Mouse (Mus musculus) midbrain, embryonic 12.5 days (tissue): Measurements from ENCODE around the gene Rnf181. TPM values are rescaled to one million over a fixed set of nuclear protein-coding genes. Genes with fewer than 3 reads are reported as not detected.

Experiments
- ATAC-seq: fragments of 200-750 bp; cut with Nextera tagmentation; 2 replicates; pipeline ENCODE4 v1.8.0; 2017; ENCODE audit warnings: low read depth, moderate TSS enrichment, moderate library complexity; ENCODE audit not compliant: low FRiP score
- H3K27ac ChIP-seq: fragments of 300-500 bp; sonication (generic); replicated peaks from 2 replicates; pipeline ENCODE4 v1.5.1; 2016; ENCODE audit warnings: mild to moderate bottlenecking
- H3K27me3 ChIP-seq: fragments of 300-500 bp; sonication (generic); 2 replicates; pipeline ENCODE4 v1.6.1; 2016; ENCODE audit warnings: mild to moderate bottlenecking
- H3K36me3 ChIP-seq: fragments of 300-500 bp; sonication (generic); 2 replicates; pipeline ENCODE4 v1.6.1; 2016
- H3K4me1 ChIP-seq: fragments of 300-500 bp; sonication (generic); 2 replicates; pipeline ENCODE4 v1.6.1; 2016
- H3K4me2 ChIP-seq: fragments of 300-500 bp; sonication (generic); replicated peaks from 2 replicates; pipeline ENCODE4 v1.6.1; 2016; ENCODE audit warnings: mild to moderate bottlenecking, moderate library complexity
- H3K4me3 ChIP-seq: fragments of 300-500 bp; sonication (generic); 2 replicates; pipeline ENCODE4 v1.5.1; 2016; ENCODE audit warnings: mild to moderate bottlenecking
- H3K9ac ChIP-seq: fragments of 300-500 bp; sonication (generic); replicated peaks from 2 replicates; pipeline ENCODE4 v1.6.1; 2016; ENCODE audit warnings: mild to moderate bottlenecking, moderate library complexity
- H3K9me3 ChIP-seq: fragments of 300-500 bp; sonication (generic); 2 replicates; pipeline ENCODE4 v1.6.1; 2016; ENCODE audit warnings: mild to moderate bottlenecking
- WGBS: fragments of 180-500 bp; shearing (Covaris S2); methylation state at CpG from one replicate; pipeline ENCODE4 v1.1.7; 2016; 5-methylcytosine and 5-hydroxymethylcytosine counted together
- polyA plus RNA-seq: library from polyadenylated mRNA; unstranded; fragments of >200 nt; fragmentation: Nextera tagmentation; extraction: Ambion mirVana; gene quantifications from 2 replicates; pipeline ENCODE4 v1.2.1, GENCODE M21; 2016

Gene Rnf181
- polyA plus RNA-seq, 1 experiment from 2014 or later: 98.1 TPM

GRCm38 (mm10) chr6:72344396-72345073, 22.2 kb downstream of the Rnf181 start:
- peak overlapping the region; percentile 85 for H3K9ac ChIP-seq
- H3K4me1 ChIP-seq: peaks cover 35% of the 10 kb centered on the region
- peak overlapping the region; percentile 64 for H3K27ac ChIP-seq
- ATAC-seq: peak; percentile 45
- peak overlapping the region; percentile 97 for H3K4me2 ChIP-seq
- H3K4me3 ChIP-seq: peak overlapping the region; percentile 79
- peaks cover 20% of the 10 kb centered on the region for H3K36me3 ChIP-seq
- WGBS: under 1% methylated on average over 39 of the region's 42 CpGs
- H3K9me3 ChIP-seq: no peaks in the 10 kb centered on the region
- H3K27me3 ChIP-seq: no peaks in the 10 kb centered on the region

DNA sequence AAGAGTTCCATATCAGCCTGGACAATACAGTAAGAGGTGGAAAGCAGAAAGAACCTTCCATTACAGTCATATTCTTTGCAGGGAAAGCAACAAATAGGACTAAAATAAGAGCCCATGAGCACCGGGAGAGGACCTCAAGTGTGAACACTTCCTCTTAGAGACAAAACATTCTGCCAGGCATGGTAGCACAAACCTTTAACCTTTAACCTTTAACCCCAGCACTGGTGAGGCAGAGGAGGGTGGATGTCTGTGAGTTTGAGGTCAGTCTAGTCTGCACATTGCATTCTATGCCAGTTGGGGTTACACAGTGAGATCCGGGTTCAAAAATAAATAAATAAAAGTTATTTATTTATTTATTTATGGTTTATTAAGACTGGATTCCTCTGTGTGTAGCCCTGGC, 26.3 kb downstream of the Rnf181 start:
- no peak for ATAC-seq
- H3K27ac ChIP-seq: no peak overlapping the region
- 70% methylated on average over 2 of the region's 2 CpGs for WGBS
- no peak overlapping the region for H3K4me2 ChIP-seq
- no peak overlapping the region for H3K9ac ChIP-seq
- H3K4me1 ChIP-seq: peaks cover 15% of the 10 kb centered on the region
- H3K4me3 ChIP-seq: no peak overlapping the region
- H3K36me3 ChIP-seq: peaks cover 48% of the 10 kb centered on the region
- no peaks in the 10 kb centered on the region for H3K9me3 ChIP-seq
- no peaks in the 10 kb centered on the region for H3K27me3 ChIP-seq

DNA sequence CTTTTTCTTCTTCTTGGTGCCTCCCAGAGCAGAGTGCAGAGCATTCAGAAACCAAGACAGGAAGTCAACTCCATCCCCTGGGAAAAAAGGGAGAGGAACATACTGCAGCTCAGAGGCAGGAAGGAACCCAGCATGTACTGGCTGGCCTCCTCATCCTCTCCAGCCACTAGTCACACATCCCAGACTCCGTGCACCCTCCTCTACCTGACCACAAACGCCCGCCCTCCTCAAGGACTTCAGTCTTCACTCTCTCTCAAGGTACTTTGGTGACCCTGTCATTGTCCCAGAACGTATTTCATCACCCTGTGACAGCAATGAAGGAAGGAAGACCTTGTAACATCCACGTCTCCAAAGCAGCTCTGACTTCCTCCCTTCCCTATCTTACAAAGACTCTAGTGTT, 33.6 kb downstream of the Rnf181 start:
- Histone ChIP-seq H3K9me3 (no peaks in the 10 kb centered on the region), H3K27me3 (no peaks in the 10 kb centered on the region), H3K27ac (no peak overlapping the region), H3K9ac (no peak overlapping the region), H3K4me2 (no peak overlapping the region), H3K4me1 (no peaks in the 10 kb centered on the region), H3K36me3 (peaks cover 89% of the 10 kb centered on the region), H3K4me3 (no peak overlapping the region)
- no peak for ATAC-seq
- WGBS: 89% methylated on average over 5 of the region's 5 CpGs

DNA sequence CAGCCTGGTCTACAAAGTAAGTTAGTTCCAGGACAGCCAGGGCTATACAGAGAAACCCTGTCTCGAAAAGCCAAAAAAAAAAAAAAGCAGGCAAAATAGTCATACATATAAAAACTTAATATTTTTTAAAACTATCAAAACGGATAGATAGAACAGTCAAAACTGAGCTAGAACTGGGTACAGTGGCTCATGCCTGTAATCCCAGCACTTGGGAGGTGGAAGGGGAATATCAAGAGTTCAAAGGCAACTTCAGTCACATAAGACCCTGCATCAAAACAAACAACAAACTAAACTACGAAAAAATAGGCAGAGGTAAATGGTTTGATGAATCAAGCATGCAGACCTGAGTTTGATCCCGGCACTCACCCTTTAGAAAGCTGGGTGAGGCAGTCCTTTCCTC, 36.6 kb downstream of the Rnf181 start:
- peaks cover 87% of the 10 kb centered on the region for H3K36me3 ChIP-seq
- H3K27me3 ChIP-seq: no peaks in the 10 kb centered on the region
- no peak overlapping the region for H3K27ac ChIP-seq
- 93% methylated on average over 4 of the region's 4 CpGs for WGBS
- no peaks in the 10 kb centered on the region for H3K4me1 ChIP-seq
- no peaks in the 10 kb centered on the region for H3K9me3 ChIP-seq
- no peak overlapping the region for H3K9ac ChIP-seq
- no peak for ATAC-seq
- H3K4me2 ChIP-seq: no peak overlapping the region
- H3K4me3 ChIP-seq: no peak overlapping the region

DNA sequence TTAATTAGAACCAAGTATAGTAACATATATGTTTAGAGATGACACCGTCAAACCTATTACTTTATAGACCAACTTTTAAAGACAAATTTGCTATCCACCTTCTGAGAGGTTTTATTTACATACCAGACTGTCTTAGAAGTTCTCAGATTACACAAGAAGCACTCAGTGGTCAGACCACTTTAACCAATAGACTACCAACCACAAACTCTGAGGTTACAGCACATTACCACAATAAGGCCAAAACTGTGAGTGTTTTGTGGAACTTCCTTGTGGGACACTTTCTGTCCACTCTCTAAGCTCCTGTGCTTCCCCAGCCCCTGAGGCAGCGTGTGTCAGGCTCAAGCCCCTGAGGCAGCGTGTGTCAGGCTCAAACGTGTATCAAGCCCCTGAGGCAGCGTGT, 37.7 kb downstream of the Rnf181 start:
- no peaks in the 10 kb centered on the region for H3K4me1 ChIP-seq
- no peaks in the 10 kb centered on the region for H3K27me3 ChIP-seq
- H3K27ac ChIP-seq: no peak overlapping the region
- H3K9ac ChIP-seq: no peak overlapping the region
- no peak for ATAC-seq
- H3K4me2 ChIP-seq: no peak overlapping the region
- H3K4me3 ChIP-seq: no peak overlapping the region
- H3K36me3 ChIP-seq: peaks cover 92% of the 10 kb centered on the region
- 95% methylated on average over 5 of the region's 5 CpGs for WGBS
- H3K9me3 ChIP-seq: no peaks in the 10 kb centered on the region

DNA sequence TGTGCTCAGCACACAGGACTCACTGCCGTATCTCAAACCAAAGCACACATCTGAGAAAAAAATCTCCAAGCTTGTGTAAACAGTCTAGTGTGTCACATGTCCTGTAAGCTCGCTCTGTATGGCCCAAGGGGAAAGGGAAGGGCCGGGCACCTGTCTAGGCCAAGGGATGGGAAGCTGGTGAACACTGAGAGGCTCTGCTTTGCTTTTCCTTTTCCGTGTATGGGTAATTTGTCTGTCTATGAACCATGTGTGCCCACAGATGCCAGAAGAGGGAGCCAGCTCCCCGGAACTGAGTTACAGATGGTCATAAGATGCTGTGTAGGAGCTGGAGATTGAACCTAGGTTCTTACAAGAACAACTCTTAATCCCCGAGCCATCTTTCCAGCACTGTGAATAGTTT, 40.5 kb downstream of the Rnf181 start:
- WGBS: 84% methylated on average over 6 of the region's 6 CpGs
- no peaks in the 10 kb centered on the region for H3K27me3 ChIP-seq
- H3K36me3 ChIP-seq: peaks cover 92% of the 10 kb centered on the region
- no peak overlapping the region for H3K4me3 ChIP-seq
- H3K4me2 ChIP-seq: no peak overlapping the region
- no peak for ATAC-seq
- H3K27ac ChIP-seq: no peak overlapping the region
- H3K9ac ChIP-seq: no peak overlapping the region
- no peaks in the 10 kb centered on the region for H3K4me1 ChIP-seq
- no peaks in the 10 kb centered on the region for H3K9me3 ChIP-seq

DNA sequence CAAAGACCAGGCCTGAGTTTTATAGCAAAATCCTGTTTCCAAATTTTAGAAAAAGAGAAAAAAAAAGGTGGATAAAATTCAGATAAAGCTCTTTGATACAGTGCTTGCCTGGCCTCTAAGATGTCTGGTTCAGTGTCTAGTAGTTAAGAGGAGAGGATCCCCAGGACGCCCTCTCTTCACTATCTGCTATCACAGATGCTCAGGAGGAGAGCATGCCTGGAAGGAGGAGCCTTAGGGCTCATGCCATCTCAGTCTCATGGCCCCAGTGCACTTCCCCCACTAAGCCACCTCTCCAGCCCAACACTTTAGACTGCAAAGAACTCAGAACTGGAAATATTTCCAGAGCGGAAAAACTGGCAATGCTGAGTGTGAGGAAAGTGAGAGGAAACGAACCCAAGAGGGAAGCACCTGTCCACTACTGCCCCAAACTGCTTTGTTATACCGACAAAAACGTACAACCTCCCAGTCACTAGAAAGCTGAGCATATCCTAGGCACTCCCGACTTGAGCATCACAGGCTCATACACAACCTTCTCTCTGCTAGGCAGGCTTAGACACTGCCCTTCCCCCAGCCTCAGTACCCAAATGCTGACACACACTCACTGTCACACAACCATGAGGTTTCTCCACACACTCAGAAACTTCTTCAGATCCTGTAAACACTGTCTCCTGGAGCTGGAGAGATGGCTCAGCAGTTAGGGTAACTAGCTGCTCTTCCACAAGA, 42.8 kb downstream of the Rnf181 start:
- H3K27ac ChIP-seq: no peak overlapping the region
- no peak for ATAC-seq
- H3K4me3 ChIP-seq: no peak overlapping the region
- 91% methylated on average over 6 of the region's 6 CpGs for WGBS
- no peak overlapping the region for H3K9ac ChIP-seq
- no peaks in the 10 kb centered on the region for H3K27me3 ChIP-seq
- H3K9me3 ChIP-seq: no peaks in the 10 kb centered on the region
- no peak overlapping the region for H3K4me2 ChIP-seq
- H3K36me3 ChIP-seq: peaks cover 97% of the 10 kb centered on the region
- H3K4me1 ChIP-seq: no peaks in the 10 kb centered on the region

DNA sequence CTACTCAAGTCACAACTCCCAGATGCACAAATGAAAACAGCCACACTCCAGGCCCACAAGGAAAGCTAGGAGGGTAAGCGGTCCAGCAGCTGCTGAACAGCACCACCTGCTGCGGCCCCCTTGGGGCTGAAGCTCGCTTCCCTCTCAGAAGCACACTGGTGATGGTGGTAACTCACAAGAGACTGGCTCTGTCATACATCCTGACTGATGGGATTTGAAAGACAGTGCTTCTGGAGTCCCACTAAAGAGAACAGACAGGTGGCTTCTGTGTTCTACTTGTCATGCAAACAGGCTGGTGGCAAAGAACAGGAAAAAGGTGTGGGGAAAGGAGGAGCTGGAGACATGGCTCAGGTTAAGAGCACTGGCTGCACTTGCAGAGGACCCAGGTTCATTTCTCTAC, 43.8 kb downstream of the Rnf181 start:
- no peak overlapping the region for H3K27ac ChIP-seq
- no peak for ATAC-seq
- H3K9me3 ChIP-seq: no peaks in the 10 kb centered on the region
- no peak overlapping the region for H3K4me3 ChIP-seq
- H3K27me3 ChIP-seq: no peaks in the 10 kb centered on the region
- H3K4me1 ChIP-seq: no peaks in the 10 kb centered on the region
- 97% methylated on average over 3 of the region's 3 CpGs for WGBS
- peaks cover 96% of the 10 kb centered on the region for H3K36me3 ChIP-seq
- H3K4me2 ChIP-seq: no peak overlapping the region
- no peak overlapping the region for H3K9ac ChIP-seq

GRCm38 (mm10) chr6:72319019-72319418, 47.7 kb downstream of the Rnf181 start:
- peaks cover 83% of the 10 kb centered on the region for H3K36me3 ChIP-seq
- no peak overlapping the region for H3K27ac ChIP-seq
- 87% methylated on average over 11 of the region's 11 CpGs for WGBS
- no peaks in the 10 kb centered on the region for H3K9me3 ChIP-seq
- no peak overlapping the region for H3K4me2 ChIP-seq
- no peak for ATAC-seq
- no peak overlapping the region for H3K4me3 ChIP-seq
- H3K27me3 ChIP-seq: no peaks in the 10 kb centered on the region
- H3K4me1 ChIP-seq: no peaks in the 10 kb centered on the region
- no peak overlapping the region for H3K9ac ChIP-seq

DNA sequence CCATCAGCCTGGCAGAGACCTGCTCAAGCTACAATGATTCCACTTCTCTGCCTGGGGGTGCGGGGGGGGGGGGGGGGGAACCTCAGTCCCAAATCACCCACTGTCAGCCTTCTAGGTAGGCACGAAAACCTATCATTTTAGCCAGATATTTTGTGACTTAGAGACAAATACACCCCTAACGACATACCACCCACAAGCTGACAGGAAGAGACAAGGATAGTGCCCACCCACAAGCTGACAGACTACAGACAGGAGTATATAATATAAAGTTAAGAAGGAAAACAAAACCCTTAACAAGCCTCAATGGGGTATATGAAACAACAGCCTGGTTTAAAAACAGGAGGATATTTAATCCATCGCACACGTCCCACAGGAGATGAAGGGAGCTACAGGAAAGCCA, 48.3 kb downstream of the Rnf181 start:
- no peak for ATAC-seq
- Histone ChIP-seq H3K4me2 (no peak overlapping the region), H3K36me3 (peaks cover 84% of the 10 kb centered on the region), H3K9ac (no peak overlapping the region), H3K4me3 (no peak overlapping the region), H3K4me1 (no peaks in the 10 kb centered on the region), H3K27ac (no peak overlapping the region), H3K9me3 (no peaks in the 10 kb centered on the region), H3K27me3 (no peaks in the 10 kb centered on the region)
- 83% methylated on average over 5 of the region's 5 CpGs for WGBS

- no peak overlapping the region for H3K9ac ChIP-seq
- 83% methylated on average over 1 of the region's 1 CpGs for WGBS
- H3K27ac ChIP-seq: no peak overlapping the region
- no peak overlapping the region for H3K4me3 ChIP-seq
- H3K9me3 ChIP-seq: no peaks in the 10 kb centered on the region
- H3K27me3 ChIP-seq: no peaks in the 10 kb centered on the region
- no peak overlapping the region for H3K4me2 ChIP-seq
- no peak for ATAC-seq
- H3K36me3 ChIP-seq: peaks cover 70% of the 10 kb centered on the region
- H3K4me1 ChIP-seq: no peaks in the 10 kb centered on the region
These were observed 50.7 kb downstream of the Rnf181 start for GRCm38 (mm10) chr6:72316044-72316443.

GRCm38 (mm10) chr6:72315384-72315783, 51.4 kb downstream of the Rnf181 start:
- Histone ChIP-seq H3K4me1 (no peaks in the 10 kb centered on the region), H3K4me3 (no peak overlapping the region), H3K9me3 (no peaks in the 10 kb centered on the region), H3K36me3 (peaks cover 64% of the 10 kb centered on the region), H3K27me3 (no peaks in the 10 kb centered on the region), H3K9ac (no peak overlapping the region), H3K4me2 (no peak overlapping the region), H3K27ac (no peak overlapping the region)
- no peak for ATAC-seq
- WGBS: 83% methylated on average over 2 of the region's 2 CpGs
